Mouse (Mus musculus): Measurements from ENCODE around the gene Olfr402. TPM values are rescaled to one million over a fixed set of nuclear protein-coding genes. Genes with fewer than 3 reads are reported as not detected.

Olfr402 gene
- total and polyA plus RNA-seq, 3 experiments, result not detected

GRCm38 (mm10) chr11:74183168-74183567 lies 29.8 kb downstream of the Olfr402 start:
- no peaks in the 10 kb centered on the region for H3K79me2 ChIP-seq (replicated peaks; ENCODE audit: control insufficient read depth, insufficient read depth, low read length)
- H3K27me3 ChIP-seq (ENCODE audit: control insufficient read depth, insufficient read depth, low read length), result no peaks in the 10 kb centered on the region
- DNase-seq, result no peak
- intact Hi-C loops (cut with DNase I), result no loop called here
- H3K36me3 ChIP-seq (ENCODE audit: control insufficient read depth, insufficient read depth, low read length), result no peaks in the 10 kb centered on the region
- TF ChIP-seq POLR2A (IDR thresholded peaks at IDR 0.05; ENCODE audit: insufficient read depth, low read depth, low read length) (no peak), EP300 (IDR thresholded peaks at IDR 0.05; ENCODE audit: insufficient read depth, low read depth, low read length) (no peak), CTCF (IDR thresholded peaks at IDR 0.05) (no peak)
- H3K4me1 ChIP-seq (ENCODE audit: control insufficient read depth, insufficient read depth, low read length), result no peaks in the 10 kb centered on the region
- no peak overlapping the region for H3K4me3 ChIP-seq
- H3K27ac ChIP-seq, result no peak overlapping the region
- 67% methylated on average over 4 of the region's 4 CpGs for WGBS
- H3K9ac ChIP-seq (ENCODE audit: low read depth, low read length), result no peak overlapping the region

- Histone ChIP-seq H3K4me1 (ENCODE audit: control insufficient read depth, insufficient read depth, low read length) (no peaks in the 10 kb centered on the region), H3K36me3 (ENCODE audit: control insufficient read depth, insufficient read depth, low read length) (no peaks in the 10 kb centered on the region), H3K79me2 (replicated peaks; ENCODE audit: control insufficient read depth, insufficient read depth, low read length) (no peaks in the 10 kb centered on the region), H3K27me3 (ENCODE audit: control insufficient read depth, insufficient read depth, low read length) (no peaks in the 10 kb centered on the region), H3K9ac (ENCODE audit: low read depth, low read length) (no peak overlapping the region), H3K4me3 (no peak overlapping the region), H3K27ac (no peak overlapping the region)
- 67% methylated on average over 4 of the region's 4 CpGs for WGBS
- no peak for DNase-seq
- no peak for TF ChIP-seq CTCF (IDR thresholded peaks at IDR 0.05)
- no peak for TF ChIP-seq EP300 (IDR thresholded peaks at IDR 0.05; ENCODE audit: insufficient read depth, low read depth, low read length)
- no peak for TF ChIP-seq POLR2A (IDR thresholded peaks at IDR 0.05; ENCODE audit: insufficient read depth, low read depth, low read length)
- intact Hi-C loops (cut with DNase I), result no loop called here
These were observed 30.4 kb downstream of the Olfr402 start for GRCm38 (mm10) chr11:74183745-74184144.

GRCm38 (mm10) chr11:74185949-74186348 lies 32.6 kb downstream of the Olfr402 start, which contains the start of gene Olfr403:
TSS of gene Olfr403 (plus strand) at chr11:74186249.
- TF ChIP-seq EP300 (IDR thresholded peaks at IDR 0.05; ENCODE audit: insufficient read depth, low read depth, low read length), result no peak
- no peak for TF ChIP-seq CTCF (IDR thresholded peaks at IDR 0.05)
- no peak for TF ChIP-seq POLR2A (IDR thresholded peaks at IDR 0.05; ENCODE audit: insufficient read depth, low read depth, low read length)
- intact Hi-C loops (cut with DNase I), result no loop called here
- H3K27ac ChIP-seq, result no peak within 1 kb of the TSS
- no peak within 1 kb of the TSS for H3K4me3 ChIP-seq
- H3K4me1 ChIP-seq (ENCODE audit: control insufficient read depth, insufficient read depth, low read length), result no peaks in the 10 kb centered on the region
- H3K79me2 ChIP-seq (replicated peaks; ENCODE audit: control insufficient read depth, insufficient read depth, low read length), result no peaks in the 10 kb centered on the region
- no peaks in the 10 kb centered on the region for H3K36me3 ChIP-seq (ENCODE audit: control insufficient read depth, insufficient read depth, low read length)
- no peak within 1 kb of the TSS for H3K9ac ChIP-seq (ENCODE audit: low read depth, low read length)
- no peak for DNase-seq
- H3K27me3 ChIP-seq (ENCODE audit: control insufficient read depth, insufficient read depth, low read length), result no peaks in the 10 kb centered on the region

Other genes with a start within 250 kb of the Olfr402 start
- gene Olfr395, start 244.2 kb upstream of the Olfr402 start, total RNA-seq (2021), result not detected
- gene Olfr395, start 244.2 kb upstream of the Olfr402 start, polyA plus RNA-seq (2012; rRNA removed), result not detected in 2 replicates
- not detected for gene Olfr23, start 216.9 kb upstream of the Olfr402 start, total RNA-seq (2021)
- not detected in 2 replicates for gene Olfr23, start 216.9 kb upstream of the Olfr402 start, polyA plus RNA-seq (2012; rRNA removed)
- not detected for gene Olfr397, start 192.7 kb upstream of the Olfr402 start, total RNA-seq (2021)
- gene Olfr397, start 192.7 kb upstream of the Olfr402 start, polyA plus RNA-seq (2012; rRNA removed), result not detected in 2 replicates
- not detected for gene Olfr398, start 163.1 kb upstream of the Olfr402 start, total RNA-seq (2021)
- gene Olfr398, start 163.1 kb upstream of the Olfr402 start, polyA plus RNA-seq (2012; rRNA removed), result not detected in 2 replicates
- not detected for gene Olfr139, start 97.0 kb upstream of the Olfr402 start, total RNA-seq (2021)
- gene Olfr139, start 97.0 kb upstream of the Olfr402 start, polyA plus RNA-seq (2012; rRNA removed), result not detected in 2 replicates
- not detected for gene Olfr399, start 96.9 kb upstream of the Olfr402 start, total RNA-seq (2021)
- not detected in 2 replicates for gene Olfr399, start 96.9 kb upstream of the Olfr402 start, polyA plus RNA-seq (2012; rRNA removed)
- gene Zfp616, start 83.6 kb upstream of the Olfr402 start, total RNA-seq (2021), result not detected
- gene Zfp616, start 83.6 kb upstream of the Olfr402 start, polyA plus RNA-seq (2012; rRNA removed), result not detected in 2 replicates
- not detected for gene Olfr401, start 39.8 kb upstream of the Olfr402 start, total RNA-seq (2021)
- not detected in 2 replicates for gene Olfr401, start 39.8 kb upstream of the Olfr402 start, polyA plus RNA-seq (2012; rRNA removed)
- not detected for gene Olfr403, start 32.7 kb downstream of the Olfr402 start, total RNA-seq (2021)
- not detected in 2 replicates for gene Olfr403, start 32.7 kb downstream of the Olfr402 start, polyA plus RNA-seq (2012; rRNA removed)
- gene Olfr43, start 57.9 kb downstream of the Olfr402 start, total RNA-seq (2021), result not detected
- gene Olfr43, start 57.9 kb downstream of the Olfr402 start, polyA plus RNA-seq (2012; rRNA removed), result not detected in 2 replicates
- gene Olfr406, start 106.3 kb downstream of the Olfr402 start, total RNA-seq (2021), result not detected
- gene Olfr406, start 106.3 kb downstream of the Olfr402 start, polyA plus RNA-seq (2012; rRNA removed), result not detected in 2 replicates
- gene Olfr59, start 130.2 kb downstream of the Olfr402 start, total RNA-seq (2021), result not detected
- gene Olfr59, start 130.2 kb downstream of the Olfr402 start, polyA plus RNA-seq (2012; rRNA removed), result not detected in 2 replicates
- gene Olfr410, start 184.5 kb downstream of the Olfr402 start, total RNA-seq (2021), result not detected
- gene Olfr410, start 184.5 kb downstream of the Olfr402 start, polyA plus RNA-seq (2012; rRNA removed), result not detected in 2 replicates
- not detected for gene Olfr411, start 199.1 kb downstream of the Olfr402 start, total RNA-seq (2021)
- not detected in 2 replicates for gene Olfr411, start 199.1 kb downstream of the Olfr402 start, polyA plus RNA-seq (2012; rRNA removed)
- not detected for gene Olfr412, start 208.5 kb downstream of the Olfr402 start, total RNA-seq (2021)
- gene Olfr412, start 208.5 kb downstream of the Olfr402 start, polyA plus RNA-seq (2012; rRNA removed), result not detected in 2 replicates

Measured in heart, adult 2 months (tissue).